Mouse (Mus musculus) intestine, embryonic 16.5 days (tissue): ENCODE results near the gene Ryr2. TPM values are rescaled to one million over a fixed set of nuclear protein-coding genes. Genes with fewer than 3 reads are reported as not detected.
"Not testable (repeated sequence)": the region's sequence is repeated elsewhere in the genome, so short reads cannot be mapped to it uniquely, and the experiment has no call there.

Experiments
- ATAC-seq: fragments of 200-750 bp; cut with Nextera tagmentation; 2 replicates; pipeline ENCODE4 v1.8.0; 2017; ENCODE audit warnings: moderate TSS enrichment, moderate library complexity
- H3K27ac ChIP-seq: fragments of 300-500 bp; sonication (generic); 2 replicates; pipeline ENCODE4 v1.5.1; 2014; ENCODE audit warnings: mild to moderate bottlenecking, low read length
- H3K27me3 ChIP-seq: fragments of 300-500 bp; sonication (generic); replicated peaks from 2 replicates; pipeline ENCODE4 v1.6.1; 2014; ENCODE audit warnings: low read length, control low read depth, mixed read lengths; ENCODE audit not compliant: control insufficient read depth, insufficient read depth
- H3K36me3 ChIP-seq: fragments of 300-500 bp; sonication (generic); 2 replicates; pipeline ENCODE4 v1.6.1; 2014; ENCODE audit warnings: low read length, control low read depth; ENCODE audit not compliant: control insufficient read depth, insufficient read depth
- H3K4me1 ChIP-seq: fragments of 300-500 bp; sonication (generic); 2 replicates; pipeline ENCODE4 v1.6.1; 2014; ENCODE audit warnings: low read length, control low read depth, mixed read lengths; ENCODE audit not compliant: control insufficient read depth, insufficient read depth
- H3K4me2 ChIP-seq: fragments of 300-500 bp; sonication (generic); 2 replicates; pipeline ENCODE4 v1.6.1; 2014; ENCODE audit warnings: low read depth, low read length, control low read depth
- H3K4me3 ChIP-seq: fragments of 300-500 bp; sonication (generic); 2 replicates; pipeline ENCODE4 v1.5.1; 2014; ENCODE audit warnings: mild to moderate bottlenecking, low read length
- H3K9ac ChIP-seq: fragments of 300-500 bp; sonication (generic); 2 replicates; pipeline ENCODE4 v1.6.1; 2014; ENCODE audit warnings: low read depth, low read length
- H3K9me3 ChIP-seq: fragments of 300-500 bp; sonication (generic); 2 replicates; pipeline ENCODE4 v1.6.1; 2016; ENCODE audit warnings: low read length, control low read depth; ENCODE audit not compliant: control insufficient read depth
- WGBS: fragments of 180-500 bp; shearing (Covaris S2); extraction: QIAGEN DNeasy Blood & Tissue Kit; methylation state at CpG from one replicate; pipeline ENCODE4 v1.1.7; 2014; 5-methylcytosine and 5-hydroxymethylcytosine counted together
- polyA plus RNA-seq: library from polyadenylated mRNA; unstranded; fragments of >200 nt; fragmentation: Nextera tagmentation; extraction: Ambion mirVana; gene quantifications from 2 replicates; pipeline ENCODE4 v1.2.1, GENCODE M21; 2015

Ryr2 gene
- polyA plus RNA-seq, 1 experiment from 2014 or later: 0.78 TPM

GRCm38 (mm10) chr13:11825563-11826226 lies 281.1 kb downstream of the Ryr2 start:
- no peaks in the 10 kb centered on the region for H3K9me3 ChIP-seq
- no peak overlapping the region for H3K4me2 ChIP-seq
- WGBS: 95% methylated on average over 2 of the region's 2 CpGs

GRCm38 (mm10) chr13:11818723-11819122 lies 288.0 kb downstream of the Ryr2 start:
- Histone ChIP-seq H3K4me3 (no peak overlapping the region), H3K36me3 (no peaks in the 10 kb centered on the region), H3K27me3 (no peaks in the 10 kb centered on the region), H3K9me3 (no peaks in the 10 kb centered on the region), H3K4me1 (no peaks in the 10 kb centered on the region), H3K9ac (no peak overlapping the region), H3K27ac (no peak overlapping the region), H3K4me2 (no peak overlapping the region)
- WGBS: 70% methylated on average over 3 of the region's 3 CpGs
- no peak for ATAC-seq

More at GRCm38 (mm10) chr13:11825563-11826226, 281.1 kb downstream of the Ryr2 start:
- ATAC-seq: no peak
- no peaks in the 10 kb centered on the region for H3K4me1 ChIP-seq
- no peak overlapping the region for H3K27ac ChIP-seq
- no peaks in the 10 kb centered on the region for H3K36me3 ChIP-seq
- H3K4me3 ChIP-seq: no peak overlapping the region
- H3K9ac ChIP-seq: no peak overlapping the region
- no peaks in the 10 kb centered on the region for H3K27me3 ChIP-seq

GRCm38 (mm10) chr13:11809365-11809764 lies 297.4 kb downstream of the Ryr2 start:
- not testable (repeated sequence) for H3K4me2 ChIP-seq, H3K4me3 ChIP-seq, H3K9me3 ChIP-seq, H3K9ac ChIP-seq, H3K36me3 ChIP-seq, H3K4me1 ChIP-seq, ATAC-seq, H3K27me3 ChIP-seq, H3K27ac ChIP-seq
- 55% methylated on average over 1 of the region's 1 CpGs for WGBS

GRCm38 (mm10) chr13:11792536-11792935 lies 314.2 kb downstream of the Ryr2 start:
- Histone ChIP-seq H3K27ac (no peak overlapping the region), H3K36me3 (no peaks in the 10 kb centered on the region), H3K9ac (no peak overlapping the region), H3K4me3 (no peak overlapping the region), H3K4me1 (no peaks in the 10 kb centered on the region), H3K27me3 (no peaks in the 10 kb centered on the region), H3K9me3 (no peaks in the 10 kb centered on the region), H3K4me2 (no peak overlapping the region)
- no peak for ATAC-seq
- WGBS: 90% methylated on average over 3 of the region's 3 CpGs

GRCm38 (mm10) chr13:11790536-11790935 lies 316.2 kb downstream of the Ryr2 start:
- H3K4me1 ChIP-seq: no peaks in the 10 kb centered on the region
- no peak overlapping the region for H3K4me3 ChIP-seq
- no peaks in the 10 kb centered on the region for H3K27me3 ChIP-seq
- WGBS: 65% methylated on average over 5 of the region's 5 CpGs
- ATAC-seq: no peak
- H3K4me2 ChIP-seq: no peak overlapping the region
- H3K27ac ChIP-seq: no peak overlapping the region
- H3K36me3 ChIP-seq: no peaks in the 10 kb centered on the region
- no peak overlapping the region for H3K9ac ChIP-seq
- no peaks in the 10 kb centered on the region for H3K9me3 ChIP-seq

- no peak for ATAC-seq
- 66% methylated on average over 3 of the region's 3 CpGs for WGBS
- no peaks in the 10 kb centered on the region for H3K4me1 ChIP-seq
- no peak overlapping the region for H3K27ac ChIP-seq
- H3K9ac ChIP-seq: no peak overlapping the region
- H3K4me3 ChIP-seq: no peak overlapping the region
- H3K9me3 ChIP-seq: no peaks in the 10 kb centered on the region
- H3K27me3 ChIP-seq: no peaks in the 10 kb centered on the region
- no peaks in the 10 kb centered on the region for H3K36me3 ChIP-seq
- H3K4me2 ChIP-seq: no peak overlapping the region
Observed at GRCm38 (mm10) chr13:11782411-11783155, 324.2 kb downstream of the Ryr2 start.

- Histone ChIP-seq H3K9ac (no peak overlapping the region), H3K4me1 (no peaks in the 10 kb centered on the region), H3K4me2 (no peak overlapping the region), H3K27ac (no peak overlapping the region), H3K27me3 (no peaks in the 10 kb centered on the region), H3K4me3 (no peak overlapping the region), H3K36me3 (no peaks in the 10 kb centered on the region), H3K9me3 (no peaks in the 10 kb centered on the region)
- ATAC-seq: no peak
- WGBS: 47% methylated on average over 2 of the region's 2 CpGs
Observed at GRCm38 (mm10) chr13:11781065-11781464, 325.7 kb downstream of the Ryr2 start.

- no peaks in the 10 kb centered on the region for H3K27me3 ChIP-seq
- H3K9ac ChIP-seq: no peak overlapping the region
- ATAC-seq: no peak
- no peaks in the 10 kb centered on the region for H3K9me3 ChIP-seq
- H3K4me1 ChIP-seq: no peaks in the 10 kb centered on the region
- no peak overlapping the region for H3K4me2 ChIP-seq
- WGBS: 88% methylated on average over 6 of the region's 6 CpGs
- H3K4me3 ChIP-seq: no peak overlapping the region
- no peaks in the 10 kb centered on the region for H3K36me3 ChIP-seq
- no peak overlapping the region for H3K27ac ChIP-seq
Observed at GRCm38 (mm10) chr13:11777726-11778125, 329.0 kb downstream of the Ryr2 start.

- no peaks in the 10 kb centered on the region for H3K4me1 ChIP-seq
- no peaks in the 10 kb centered on the region for H3K27me3 ChIP-seq
- no peak overlapping the region for H3K27ac ChIP-seq
- no peak overlapping the region for H3K9ac ChIP-seq
- no peaks in the 10 kb centered on the region for H3K9me3 ChIP-seq
- no peak overlapping the region for H3K4me2 ChIP-seq
- no peaks in the 10 kb centered on the region for H3K36me3 ChIP-seq
- no peak for ATAC-seq
- H3K4me3 ChIP-seq: no peak overlapping the region
- WGBS: 94% methylated on average over 8 of the region's 8 CpGs
Observed at GRCm38 (mm10) chr13:11772173-11772572, 334.6 kb downstream of the Ryr2 start.
